Mouse (Mus musculus) forebrain, postnatal 0 days (tissue): ENCODE results near the gene Hoxa2. TPM values are rescaled to one million over a fixed set of nuclear protein-coding genes. Genes with fewer than 3 reads are reported as not detected.

Experiments used
- ATAC-seq: fragments of 200-750 bp; cut with Nextera tagmentation; 2 replicates; pipeline ENCODE4 v1.8.0; 2017; ENCODE audit warnings: mild to moderate bottlenecking, moderate library complexity
- DNase-seq: peaks from one replicate; pipeline ENCODE4 v3.0.0-alpha.2; 2015
- H3K27ac ChIP-seq: fragments of 300-500 bp; sonication (generic); 2 replicates; pipeline ENCODE4 v1.5.1; 2014; ENCODE audit warnings: low read depth, mild to moderate bottlenecking, antibody characterized with exemption, low read length, moderate library complexity, mixed read lengths
- H3K27me3 ChIP-seq: fragments of 300-500 bp; sonication (generic); 2 replicates; pipeline ENCODE4 v1.6.1; 2014; ENCODE audit warnings: mild to moderate bottlenecking, low read length, mixed read lengths; ENCODE audit not compliant: insufficient read depth
- H3K36me3 ChIP-seq: fragments of 300-500 bp; sonication (generic); 2 replicates; pipeline ENCODE4 v1.6.1; 2014; ENCODE audit warnings: mild to moderate bottlenecking, moderate library complexity; ENCODE audit not compliant: insufficient read depth
- H3K4me1 ChIP-seq: fragments of 300-500 bp; sonication (generic); 2 replicates; pipeline ENCODE4 v1.6.1; 2014; ENCODE audit warnings: antibody characterized with exemption; ENCODE audit not compliant: insufficient read depth
- H3K4me2 ChIP-seq: fragments of 300-500 bp; sonication (generic); 2 replicates; pipeline ENCODE4 v1.6.1; 2014; ENCODE audit warnings: low read depth, mild to moderate bottlenecking, moderate library complexity
- H3K4me3 ChIP-seq: fragments of 300-500 bp; sonication (generic); 2 replicates; pipeline ENCODE4 v1.5.1; 2014; ENCODE audit warnings: low read depth, low read length, mixed read lengths
- H3K9ac ChIP-seq: fragments of 300-500 bp; sonication (generic); 2 replicates; pipeline ENCODE4 v1.6.1; 2014; ENCODE audit warnings: mild to moderate bottlenecking
- H3K9me3 ChIP-seq: fragments of 300-500 bp; sonication (generic); 2 replicates; pipeline ENCODE4 v1.6.1; 2016; ENCODE audit warnings: low read length
- CTCF ChIP-seq: sonication (generic); IDR thresholded peaks from 2 replicates; pipeline ENCODE4 v1.5.1; 2016; ENCODE audit warnings: antibody characterized with exemption, control low read depth, low read depth
- WGBS: fragments of 180-500 bp; shearing (Covaris S2); extraction: QIAGEN DNeasy Blood & Tissue Kit; methylation state at CpG from one replicate; pipeline ENCODE4 v1.1.7; 2014; 5-methylcytosine and 5-hydroxymethylcytosine counted together
- polyA plus RNA-seq: library from polyadenylated mRNA; unstranded; fragments of >200 nt; fragmentation: Nextera tagmentation; extraction: Ambion mirVana; gene quantifications from 2 replicates; pipeline ENCODE4 v1.2.1, GENCODE M21; 2015
- total RNA-seq: library from RNA; depleted of rRNA; stranded (reverse); fragments of >200 nt; gene quantifications from 2 replicates; pipeline ENCODE4 v1.2.3, GENCODE M21; 2014

Gene Hoxa2
- total and polyA plus RNA-seq, 2 experiments from 2014 or later: not detected

GRCm38 (mm10) chr6:52200073-52200750, 35.6 kb upstream of the Hoxa2 start:
- Histone ChIP-seq H3K4me2 (no peak overlapping the region), H3K9ac (no peak overlapping the region), H3K4me3 (no peak overlapping the region), H3K9me3 (no peaks in the 10 kb centered on the region), H3K4me1 (no peaks in the 10 kb centered on the region), H3K27ac (no peak overlapping the region), H3K36me3 (no peaks in the 10 kb centered on the region), H3K27me3 (peaks cover 100% of the 10 kb centered on the region)
- WGBS: 3% methylated on average over 30 of the region's 30 CpGs
- ATAC-seq (no peak), DNase-seq (no peak)
- no peak for TF ChIP-seq CTCF

- H3K4me2 ChIP-seq: no peak overlapping the region
- peak; percentile 51; the same call in 1 of the 2 replicates for ATAC-seq
- peak; percentile 54 for TF ChIP-seq CTCF
These were observed 32.6 kb upstream of the Hoxa2 start for GRCm38 (mm10) chr6:52197271-52197670.

GRCm38 (mm10) chr6:52196811-52197210, 32.2 kb upstream of the Hoxa2 start:
- Histone ChIP-seq H3K36me3 (no peaks in the 10 kb centered on the region), H3K4me1 (no peaks in the 10 kb centered on the region), H3K9me3 (no peaks in the 10 kb centered on the region), H3K27me3 (peaks cover 99% of the 10 kb centered on the region), H3K9ac (no peak overlapping the region), H3K27ac (no peak overlapping the region), H3K4me2 (no peak overlapping the region), H3K4me3 (no peak overlapping the region)
- no peak for ATAC-seq
- no peak for DNase-seq
- TF ChIP-seq CTCF: no peak
- 3% methylated on average over 9 of the region's 9 CpGs for WGBS

More at GRCm38 (mm10) chr6:52197271-52197670, 32.6 kb upstream of the Hoxa2 start:
- WGBS: under 1% methylated on average over 10 of the region's 10 CpGs
- Histone ChIP-seq H3K9me3 (no peaks in the 10 kb centered on the region), H3K4me1 (no peaks in the 10 kb centered on the region), H3K4me3 (no peak overlapping the region), H3K9ac (no peak overlapping the region), H3K36me3 (no peaks in the 10 kb centered on the region), H3K27ac (no peak overlapping the region), H3K27me3 (peaks cover 99% of the 10 kb centered on the region)
- no peak for DNase-seq

- ATAC-seq: no peak
- H3K4me2 ChIP-seq: no peak overlapping the region
- no peak overlapping the region for H3K4me3 ChIP-seq
- no peak overlapping the region for H3K27ac ChIP-seq
- H3K27me3 ChIP-seq: peaks cover 99% of the 10 kb centered on the region
- no peaks in the 10 kb centered on the region for H3K9me3 ChIP-seq
- 4% methylated on average over 10 of the region's 10 CpGs for WGBS
- H3K4me1 ChIP-seq: no peaks in the 10 kb centered on the region
- no peaks in the 10 kb centered on the region for H3K36me3 ChIP-seq
- TF ChIP-seq CTCF: no peak
- DNase-seq: no peak
- H3K9ac ChIP-seq: no peak overlapping the region
These were observed 30.1 kb upstream of the Hoxa2 start for GRCm38 (mm10) chr6:52194690-52195089.

- H3K9me3 ChIP-seq: no peaks in the 10 kb centered on the region
- peaks cover 99% of the 10 kb centered on the region for H3K27me3 ChIP-seq
- H3K36me3 ChIP-seq: no peaks in the 10 kb centered on the region
- H3K27ac ChIP-seq: no peak overlapping the region
- DNase-seq: no peak
- no peaks in the 10 kb centered on the region for H3K4me1 ChIP-seq
- peak overlapping the region; percentile 27 for H3K4me3 ChIP-seq
- 3% methylated on average over 44 of the region's 55 CpGs for WGBS
- H3K4me2 ChIP-seq: peak overlapping the region; percentile 48
- peak; percentile 36 for ATAC-seq
- no peak overlapping the region for H3K9ac ChIP-seq
- no peak for TF ChIP-seq CTCF
These were observed 27.4 kb upstream of the Hoxa2 start for GRCm38 (mm10) chr6:52191860-52192550.

GRCm38 (mm10) chr6:52190906-52191810, 26.5 kb upstream of the Hoxa2 start, which contains the start of gene Hoxa4:
Gene Hoxa4 (minus strand): TSS chr6:52191753.
- ATAC-seq (no peak), DNase-seq (no peak)
- Histone ChIP-seq H3K9me3 (no peaks in the 10 kb centered on the region), H3K4me1 (no peaks in the 10 kb centered on the region), H3K36me3 (no peaks in the 10 kb centered on the region), H3K27me3 (peaks cover 99% of the 10 kb centered on the region), H3K4me3 (peak within 1 kb of the TSS; percentile 27), H3K4me2 (peak within 1 kb of the TSS; percentile 48), H3K9ac (no peak within 1 kb of the TSS), H3K27ac (no peak within 1 kb of the TSS)
- 2% methylated on average over 62 of the region's 102 CpGs for WGBS
- TF ChIP-seq CTCF: no peak
